Mouse (Mus musculus) G1E-ER4 (cell line): ENCODE data around the gene Smyd3. TPM values are rescaled to one million over a fixed set of nuclear protein-coding genes. Genes with fewer than 3 reads are reported as not detected.

Experiments used
- GATA1 ChIP-seq: IDR thresholded peaks from one replicate; pipeline ENCODE4 v1.8.0; 2012; ENCODE audit warnings: low read length, inconsistent platforms
- polyA plus RNA-seq: library from polyadenylated mRNA; stranded (reverse); fragments of >175 nt; gene quantifications from 2 replicates; pipeline ENCODE4 v1.2.3, GENCODE M21; 2012

Gene Smyd3
- polyA plus RNA-seq, 1 experiment, result 4.1 TPM

DNA sequence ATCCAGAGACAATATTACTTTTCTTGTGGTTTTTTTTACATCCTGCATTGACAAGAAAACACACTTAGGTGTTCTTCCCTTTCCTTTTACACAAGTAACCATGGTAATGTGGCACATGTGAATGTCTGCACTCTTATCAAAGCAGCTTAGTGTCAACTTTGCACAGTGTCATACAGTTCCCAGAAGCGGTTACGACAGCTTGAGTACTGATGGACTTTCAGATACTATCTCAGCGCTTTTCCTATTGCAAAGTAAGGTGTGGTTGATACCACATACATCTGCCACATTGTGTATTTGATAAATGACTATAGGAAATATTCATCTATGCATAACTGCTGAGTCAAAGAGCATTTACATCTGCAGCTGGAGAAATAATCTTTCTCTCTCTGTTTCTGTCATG is 348.1 kb downstream of the Smyd3 start:
- peak; percentile 86 for TF ChIP-seq GATA1

GRCm38 (mm10) chr1:179169161-179169560 is 348.7 kb downstream of the Smyd3 start:
- TF ChIP-seq GATA1, result no peak

GRCm38 (mm10) chr1:179161947-179162346 is 355.9 kb downstream of the Smyd3 start:
- no peak for TF ChIP-seq GATA1

- no peak for TF ChIP-seq GATA1
Measured at GRCm38 (mm10) chr1:179160697-179161096, 357.1 kb downstream of the Smyd3 start.

GRCm38 (mm10) chr1:179152376-179152775 is 365.5 kb downstream of the Smyd3 start:
- no peak for TF ChIP-seq GATA1

- TF ChIP-seq GATA1, result no peak
Measured at GRCm38 (mm10) chr1:179151275-179151674, 366.6 kb downstream of the Smyd3 start.

DNA sequence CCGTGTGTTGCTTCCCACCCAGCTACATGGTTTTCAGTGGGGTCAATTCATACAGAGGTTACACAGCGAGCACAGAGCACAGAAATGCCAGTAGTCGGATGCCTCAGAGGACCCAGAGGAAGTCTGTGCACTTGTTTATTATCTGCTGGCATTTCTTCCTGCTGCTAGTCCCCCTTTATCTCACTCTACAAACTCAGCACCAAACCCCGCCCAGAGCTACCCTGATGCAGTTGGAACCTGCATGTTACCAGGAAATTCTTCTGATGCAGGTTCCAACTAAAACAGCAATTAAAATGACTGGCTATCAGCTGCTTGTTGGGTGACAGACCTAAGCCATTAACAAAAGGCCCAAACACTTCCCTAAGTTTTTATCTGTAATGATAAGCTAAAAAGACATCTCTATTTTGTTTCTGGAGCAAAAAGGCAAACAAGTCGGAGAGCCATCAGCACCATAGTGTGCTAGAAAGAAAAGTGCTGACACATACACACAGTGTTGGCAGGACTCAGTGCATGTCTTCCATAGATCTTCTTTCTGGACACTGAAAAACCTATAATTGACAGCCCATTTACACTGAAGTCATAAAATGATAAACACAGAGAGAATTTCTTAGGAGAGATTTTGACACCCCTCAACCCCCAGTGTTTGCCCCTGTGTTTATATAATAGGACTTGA is 368.2 kb downstream of the Smyd3 start:
- TF ChIP-seq GATA1, result peak; percentile 16

- no peak for TF ChIP-seq GATA1
Measured at GRCm38 (mm10) chr1:179146730-179147167, 371.1 kb downstream of the Smyd3 start.

- no peak for TF ChIP-seq GATA1
Measured at GRCm38 (mm10) chr1:179143154-179143832, 374.5 kb downstream of the Smyd3 start.

DNA sequence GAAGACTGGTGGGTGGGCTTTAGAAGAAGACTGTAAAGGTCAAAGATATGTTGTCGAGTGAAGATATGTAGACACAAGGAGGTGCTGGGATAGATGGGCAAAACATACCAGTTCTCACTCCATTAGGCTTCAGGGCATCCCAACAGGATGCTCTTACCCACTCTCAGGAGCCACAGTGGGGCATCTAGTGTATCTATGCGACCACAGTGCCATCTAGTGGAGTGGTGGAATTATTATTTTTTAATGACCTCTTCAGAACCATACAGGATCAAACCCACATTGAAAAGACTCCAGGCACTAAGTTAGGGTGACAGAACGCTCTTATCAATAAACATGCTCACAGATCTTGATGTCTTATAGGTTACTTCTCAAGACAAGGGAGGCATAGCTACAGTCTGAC is 375.7 kb downstream of the Smyd3 start:
- TF ChIP-seq GATA1, result no peak

DNA sequence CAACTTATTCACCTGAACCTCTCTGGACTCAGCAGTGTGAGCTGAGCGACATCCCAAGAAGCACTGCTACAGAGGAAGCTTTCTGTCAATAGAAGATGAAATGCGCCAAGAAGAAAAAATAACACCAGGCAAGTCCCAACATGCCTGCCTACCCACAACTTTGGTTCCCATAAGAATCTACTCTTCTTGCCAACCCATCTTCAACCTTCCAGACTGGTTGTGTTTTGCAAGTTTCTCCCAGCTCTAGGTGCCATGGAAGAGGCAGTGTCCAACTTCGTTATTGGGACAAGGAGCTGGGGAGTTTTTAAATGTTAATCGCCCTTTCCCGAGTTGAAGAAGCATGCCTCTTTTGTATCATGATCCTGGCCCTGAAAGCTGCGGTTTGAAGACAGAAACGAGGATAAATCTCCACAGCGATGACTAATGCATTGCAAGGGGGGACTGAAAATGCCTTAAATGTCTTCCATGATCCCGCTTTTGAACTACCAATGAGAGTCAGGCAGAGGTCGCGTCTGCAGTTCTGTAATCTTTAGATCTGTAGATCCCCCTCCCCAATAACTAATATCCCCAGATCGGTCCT is 376.7 kb downstream of the Smyd3 start:
- no peak for TF ChIP-seq GATA1

- TF ChIP-seq GATA1, result no peak
Measured at GRCm38 (mm10) chr1:179137145-179137477, 380.7 kb downstream of the Smyd3 start.

- no peak for TF ChIP-seq GATA1
Measured at GRCm38 (mm10) chr1:179136461-179137144, 381.2 kb downstream of the Smyd3 start.

DNA sequence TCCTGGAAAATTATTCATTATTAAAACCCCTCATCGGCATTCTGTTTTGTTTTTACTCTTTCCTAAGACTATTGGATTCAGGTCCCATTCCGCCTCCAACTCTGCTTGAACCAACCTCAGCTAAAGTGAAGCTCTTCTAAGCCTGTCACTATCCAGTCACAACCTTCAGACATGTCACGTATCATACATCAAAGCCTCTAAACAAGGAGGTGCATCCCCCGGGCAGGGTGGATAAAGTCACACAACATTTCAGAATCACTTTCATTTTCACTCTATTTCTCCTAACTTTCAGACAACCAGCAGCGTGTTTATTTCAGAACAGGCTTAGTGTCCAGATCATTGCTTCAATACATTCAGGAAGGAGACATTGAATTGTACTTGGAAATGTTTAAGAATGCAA is 387.8 kb downstream of the Smyd3 start:
- no peak for TF ChIP-seq GATA1

DNA sequence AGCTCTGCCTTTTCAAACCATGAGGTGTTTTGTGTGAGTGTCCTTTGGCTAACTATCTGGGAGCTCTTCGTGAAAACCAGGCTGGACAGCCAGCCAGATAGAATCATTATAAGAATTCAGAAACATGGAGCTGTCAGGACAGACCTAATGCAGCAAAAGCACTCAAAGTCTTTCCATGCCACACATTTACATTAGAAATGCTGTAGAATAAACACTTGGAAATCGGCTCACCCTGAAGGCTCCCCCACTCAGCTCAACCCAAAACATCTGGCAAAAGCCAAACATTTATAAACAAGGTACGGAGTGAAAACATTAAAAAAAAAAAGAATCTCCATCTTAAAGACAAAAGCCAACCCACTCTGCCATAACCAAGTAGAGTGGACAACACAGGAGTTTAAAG is 391.6 kb downstream of the Smyd3 start:
- TF ChIP-seq GATA1, result no peak
